Mouse (Mus musculus): Measurements from ENCODE around the gene Olfr1411. TPM values are rescaled to one million over a fixed set of nuclear protein-coding genes. Genes with fewer than 3 reads are reported as not detected.

Olfr1411 gene
- polyA plus RNA-seq, 1 experiment from 2014 or later = not detected

GRCm38 (mm10) chr1:92643691-92644090, 49.5 kb downstream of the Olfr1411 start:
- H3K4me3 ChIP-seq (ENCODE audit: low read depth, low read length) = no peak overlapping the region
- no peak for DNase-seq (ENCODE audit: low spot score)
- peaks cover 9% of the 10 kb centered on the region for H3K36me3 ChIP-seq (ENCODE audit: control insufficient read depth, insufficient read depth, low read length)
- no peak overlapping the region for H3K9ac ChIP-seq (ENCODE audit: low read length)
- no peaks in the 10 kb centered on the region for H3K27me3 ChIP-seq (replicated peaks; ENCODE audit: control insufficient read depth, insufficient read depth, low read length)
- H3K27ac ChIP-seq (ENCODE audit: low read depth, low read length) = no peak overlapping the region
- WGBS = 89% methylated on average over 4 of the region's 4 CpGs
- no peaks in the 10 kb centered on the region for H3K9me3 ChIP-seq (replicated peaks; ENCODE audit: control insufficient read depth, low read length)
- H3K4me2 ChIP-seq (ENCODE audit: low read length) = no peak overlapping the region
- H3K4me1 ChIP-seq (ENCODE audit: control insufficient read depth, insufficient read depth, low read length) = peaks cover 14% of the 10 kb centered on the region
- no peak for ATAC-seq

GRCm38 (mm10) chr1:92644916-92645315, 50.7 kb downstream of the Olfr1411 start:
- H3K4me1 ChIP-seq (ENCODE audit: control insufficient read depth, insufficient read depth, low read length) = peaks cover 14% of the 10 kb centered on the region
- 86% methylated on average over 5 of the region's 5 CpGs for WGBS
- no peak overlapping the region for H3K27ac ChIP-seq (ENCODE audit: low read depth, low read length)
- ATAC-seq (no peak), DNase-seq (ENCODE audit: low spot score) (no peak)
- H3K4me3 ChIP-seq (ENCODE audit: low read depth, low read length) = no peak overlapping the region
- no peaks in the 10 kb centered on the region for H3K9me3 ChIP-seq (replicated peaks; ENCODE audit: control insufficient read depth, low read length)
- no peak overlapping the region for H3K9ac ChIP-seq (ENCODE audit: low read length)
- no peaks in the 10 kb centered on the region for H3K36me3 ChIP-seq (ENCODE audit: control insufficient read depth, insufficient read depth, low read length)
- no peak overlapping the region for H3K4me2 ChIP-seq (ENCODE audit: low read length)
- no peaks in the 10 kb centered on the region for H3K27me3 ChIP-seq (replicated peaks; ENCODE audit: control insufficient read depth, insufficient read depth, low read length)

- H3K36me3 ChIP-seq (ENCODE audit: control insufficient read depth, insufficient read depth, low read length) = no peaks in the 10 kb centered on the region
- H3K4me2 ChIP-seq (ENCODE audit: low read length) = no peak overlapping the region
- H3K9me3 ChIP-seq (replicated peaks; ENCODE audit: control insufficient read depth, low read length) = no peaks in the 10 kb centered on the region
- H3K27ac ChIP-seq (ENCODE audit: low read depth, low read length) = no peak overlapping the region
- WGBS = 45% methylated on average over 2 of the region's 2 CpGs
- no peak overlapping the region for H3K9ac ChIP-seq (ENCODE audit: low read length)
- H3K27me3 ChIP-seq (replicated peaks; ENCODE audit: control insufficient read depth, insufficient read depth, low read length) = no peaks in the 10 kb centered on the region
- peaks cover 7% of the 10 kb centered on the region; the same call in 1 of the 2 replicates for H3K4me1 ChIP-seq (ENCODE audit: control insufficient read depth, insufficient read depth, low read length)
- no peak overlapping the region for H3K4me3 ChIP-seq (ENCODE audit: low read depth, low read length)
- ATAC-seq = no peak
- no peak for DNase-seq (ENCODE audit: low spot score)
Measured at GRCm38 (mm10) chr1:92646111-92646510, 51.9 kb downstream of the Olfr1411 start.

GRCm38 (mm10) chr1:92646601-92647000, 52.4 kb downstream of the Olfr1411 start:
- Histone ChIP-seq H3K9me3 (replicated peaks; ENCODE audit: control insufficient read depth, low read length) (no peaks in the 10 kb centered on the region), H3K27me3 (replicated peaks; ENCODE audit: control insufficient read depth, insufficient read depth, low read length) (no peaks in the 10 kb centered on the region), H3K4me2 (ENCODE audit: low read length) (no peak overlapping the region), H3K27ac (ENCODE audit: low read depth, low read length) (no peak overlapping the region), H3K9ac (ENCODE audit: low read length) (no peak overlapping the region), H3K36me3 (ENCODE audit: control insufficient read depth, insufficient read depth, low read length) (no peaks in the 10 kb centered on the region), H3K4me1 (ENCODE audit: control insufficient read depth, insufficient read depth, low read length) (peaks cover 5% of the 10 kb centered on the region; the same call in 1 of the 2 replicates), H3K4me3 (ENCODE audit: low read depth, low read length) (no peak overlapping the region)
- no peak for ATAC-seq
- WGBS = 90% methylated on average over 7 of the region's 7 CpGs
- DNase-seq (ENCODE audit: low spot score) = no peak

- WGBS = 67% methylated on average over 4 of the region's 4 CpGs
- H3K4me1 ChIP-seq (ENCODE audit: control insufficient read depth, insufficient read depth, low read length) = peaks cover 4% of the 10 kb centered on the region
- DNase-seq (ENCODE audit: low spot score) (no peak), ATAC-seq (no peak)
- H3K9ac ChIP-seq (ENCODE audit: low read length) = no peak overlapping the region
- no peak overlapping the region for H3K27ac ChIP-seq (ENCODE audit: low read depth, low read length)
- no peaks in the 10 kb centered on the region for H3K36me3 ChIP-seq (ENCODE audit: control insufficient read depth, insufficient read depth, low read length)
- no peak overlapping the region for H3K4me3 ChIP-seq (ENCODE audit: low read depth, low read length)
- no peak overlapping the region for H3K4me2 ChIP-seq (ENCODE audit: low read length)
- no peaks in the 10 kb centered on the region for H3K9me3 ChIP-seq (replicated peaks; ENCODE audit: control insufficient read depth, low read length)
- H3K27me3 ChIP-seq (replicated peaks; ENCODE audit: control insufficient read depth, insufficient read depth, low read length) = no peaks in the 10 kb centered on the region
Measured at GRCm38 (mm10) chr1:92647026-92647425, 52.8 kb downstream of the Olfr1411 start.

Other genes starting within 250 kb of the Olfr1411 start
- 304 and 311 TPM in 2 replicates for gene Ndufa10, start 120.6 kb upstream of the Olfr1411 start, polyA plus RNA-seq (2014; fragmentation: Nextera tagmentation; extraction: Ambion mirVana)
- gene Olfr1416, start 109.3 kb upstream of the Olfr1411 start, polyA plus RNA-seq (2014; fragmentation: Nextera tagmentation; extraction: Ambion mirVana) = not detected in 2 replicates
- gene Olfr1415, start 98.3 kb upstream of the Olfr1411 start, polyA plus RNA-seq (2014; fragmentation: Nextera tagmentation; extraction: Ambion mirVana) = not detected in 2 replicates
- gene Olfr1414, start 75.8 kb upstream of the Olfr1411 start, polyA plus RNA-seq (2014; fragmentation: Nextera tagmentation; extraction: Ambion mirVana) = not detected in 2 replicates
- not detected in 2 replicates for gene Olfr1413, start 23.1 kb upstream of the Olfr1411 start, polyA plus RNA-seq (2014; fragmentation: Nextera tagmentation; extraction: Ambion mirVana)
- gene Olfr1412, start 8.6 kb upstream of the Olfr1411 start, polyA plus RNA-seq (2014; fragmentation: Nextera tagmentation; extraction: Ambion mirVana) = not detected in 2 replicates
- gene Olfr1410, start 11.4 kb downstream of the Olfr1411 start, polyA plus RNA-seq (2014; fragmentation: Nextera tagmentation; extraction: Ambion mirVana) = not detected in 2 replicates
- not detected in 2 replicates for gene Olfr12, start 23.4 kb downstream of the Olfr1411 start, polyA plus RNA-seq (2014; fragmentation: Nextera tagmentation; extraction: Ambion mirVana)
- gene Cops9, start 47.6 kb downstream of the Olfr1411 start, polyA plus RNA-seq (2014; fragmentation: Nextera tagmentation; extraction: Ambion mirVana) = 509 and 677 TPM in 2 replicates
- gene Otos, start 54.4 kb downstream of the Olfr1411 start, polyA plus RNA-seq (2014; fragmentation: Nextera tagmentation; extraction: Ambion mirVana) = 0.11 TPM in 1 of 2 replicates, not detected in the other
- 58.4 and 66.8 TPM in 2 replicates for gene Gpc1, start 237.2 kb downstream of the Olfr1411 start, polyA plus RNA-seq (2014; fragmentation: Nextera tagmentation; extraction: Ambion mirVana)

Measured in forebrain, embryonic 14.5 days (tissue).